Mouse (Mus musculus) fat pad, adult 2 months (tissue): Measurements from ENCODE around the gene Rab32.
"Not testable (repeated sequence)": the region's sequence is repeated elsewhere in the genome, so short reads cannot be mapped to it uniquely, and the experiment has no call there.

ENCODE experiments used
- DNase-seq: peaks from one replicate; pipeline ENCODE4 v3.0.0-alpha.2; 2011; ENCODE audit warnings: low read depth, low spot score; ENCODE audit errors: extremely low read depth

Gene Rab32

DNA sequence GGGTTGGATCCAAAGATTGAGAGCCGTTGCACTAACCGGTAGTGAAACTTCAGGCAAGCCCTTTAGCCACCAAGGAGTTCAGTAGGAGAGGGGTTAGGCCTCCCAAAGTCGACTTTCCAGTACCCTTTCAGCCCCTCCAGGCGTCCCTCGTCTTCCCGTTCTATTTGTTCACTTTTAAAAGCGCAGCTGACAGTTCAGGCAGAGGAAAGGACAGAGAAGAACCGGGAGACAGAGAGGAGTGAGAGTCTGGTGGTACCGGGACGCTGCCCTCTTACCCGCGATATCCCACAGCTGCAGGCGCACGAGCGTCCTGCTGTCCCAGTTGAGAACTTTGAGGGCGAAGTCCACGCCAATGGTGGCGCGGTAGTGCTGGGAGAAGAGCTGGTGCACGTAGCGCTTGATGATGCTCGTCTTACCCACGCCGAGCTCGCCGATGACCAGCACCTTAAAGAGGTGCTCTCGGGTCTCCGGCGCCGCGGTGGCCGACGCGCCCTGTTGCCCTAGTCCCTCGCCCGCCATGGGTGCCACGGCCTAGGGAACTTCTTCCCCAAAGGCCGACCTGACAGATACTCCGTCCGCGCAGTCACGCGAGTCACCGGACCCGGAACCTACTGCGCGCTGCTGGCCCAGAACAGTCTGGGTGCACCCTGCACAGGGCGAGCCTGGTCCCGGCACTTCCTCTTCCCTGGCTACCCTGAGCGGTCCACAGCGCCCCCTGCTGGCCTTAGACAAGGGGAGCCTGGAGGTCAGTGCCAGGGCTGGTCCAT, at the start of gene Rab32:
Rab32 (minus strand) TSS at position 696 of the 767 bp plus-strand sequence.
- no peak for DNase-seq

DNA sequence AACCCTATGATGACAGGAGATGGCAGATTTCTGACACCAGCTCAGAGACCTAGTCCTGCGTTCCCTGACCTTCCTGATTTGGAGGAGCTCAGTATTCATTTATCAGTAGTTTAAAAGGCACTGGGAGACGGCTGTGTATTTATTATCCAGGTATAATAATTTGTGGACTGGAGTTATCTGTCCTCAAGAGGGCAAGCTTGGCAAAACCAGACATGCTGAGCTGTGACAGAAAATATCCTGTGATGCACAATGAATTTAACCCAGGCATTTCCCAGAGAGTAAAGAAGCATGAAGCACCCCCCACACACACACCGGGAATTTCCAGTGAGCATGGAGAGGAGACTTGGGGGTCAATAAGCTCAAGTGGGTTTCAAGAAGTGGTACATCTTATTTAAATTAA, 42.7 kb upstream of the Rab32 start:
- DNase-seq = no peak

DNA sequence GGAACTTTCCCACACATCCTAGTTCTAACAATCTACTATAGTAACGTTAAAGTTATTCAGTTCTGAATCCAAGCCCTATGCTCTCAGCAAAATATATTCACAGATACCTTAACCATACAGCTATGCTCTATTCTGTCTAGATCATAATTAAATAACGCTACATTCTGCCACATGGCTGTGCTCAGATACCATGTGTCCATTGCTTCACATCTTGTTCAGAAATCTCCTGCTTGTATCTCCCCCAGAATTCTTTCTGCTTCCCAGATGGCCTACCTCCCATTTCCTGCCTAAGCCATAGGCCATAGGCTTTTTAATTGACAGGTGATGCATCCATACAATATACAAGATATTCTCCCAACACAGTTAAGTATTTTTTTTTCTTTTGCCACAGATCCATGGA, 39.4 kb upstream of the Rab32 start:
- DNase-seq = not testable (repeated sequence)

DNA sequence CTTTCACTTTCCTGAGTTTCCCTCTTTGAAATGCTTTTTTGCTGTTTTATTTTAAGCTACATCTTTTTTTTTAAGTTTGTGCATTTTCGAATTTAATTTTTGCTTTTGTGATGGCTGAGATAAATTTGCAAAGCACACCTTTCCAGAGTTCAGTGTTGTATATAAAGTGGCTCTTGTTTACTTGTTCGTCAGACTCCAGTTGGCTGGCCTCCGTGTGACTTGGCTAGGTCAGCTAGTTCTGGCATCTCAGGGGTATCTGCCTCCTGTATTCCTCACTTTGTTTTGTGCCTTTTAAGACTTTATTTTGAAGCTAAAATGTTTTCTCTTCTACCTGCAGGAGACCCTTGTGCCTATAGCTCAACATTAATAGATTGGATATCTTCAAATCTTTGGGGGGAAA, 22.7 kb upstream of the Rab32 start:
- DNase-seq = no peak

DNA sequence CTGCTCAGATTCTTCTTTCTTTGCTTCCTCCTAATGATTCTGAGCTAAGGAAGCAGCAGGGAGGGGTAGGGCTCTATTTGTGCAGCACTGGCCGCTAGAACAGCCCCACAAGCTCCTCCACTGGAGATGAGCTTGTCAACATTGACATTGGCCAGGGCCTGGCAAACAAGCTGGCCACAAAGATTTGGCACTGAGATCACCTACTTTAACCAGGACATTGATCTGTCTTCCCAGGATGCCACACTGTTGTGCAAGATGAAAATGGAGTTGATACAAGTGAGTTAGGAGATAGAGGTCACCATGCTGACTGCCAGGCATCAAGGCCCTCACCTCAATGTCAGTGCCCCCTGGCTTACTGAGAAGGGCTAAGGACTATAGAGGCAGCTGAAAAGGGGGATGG, 21.8 kb upstream of the Rab32 start:
- no peak for DNase-seq

DNA sequence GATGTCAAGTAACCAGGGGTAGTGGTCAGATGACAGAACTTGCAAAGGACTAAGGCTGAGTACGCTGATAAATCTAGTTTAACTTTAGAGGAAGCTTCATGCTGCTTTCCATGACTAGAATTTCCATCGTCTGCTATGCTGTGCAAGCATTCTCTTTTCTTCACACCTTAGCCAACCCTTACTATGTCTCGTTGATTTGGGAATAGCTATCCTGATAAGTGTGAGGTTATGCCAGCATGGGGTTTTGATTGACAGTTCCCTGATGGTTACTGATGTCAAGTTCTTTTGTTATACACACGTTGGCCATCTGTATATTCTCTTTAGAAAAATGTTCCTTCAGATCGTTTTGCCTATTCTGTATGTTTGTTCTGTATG, 259 bp upstream of the Rab32 start:
- no peak for DNase-seq

DNA sequence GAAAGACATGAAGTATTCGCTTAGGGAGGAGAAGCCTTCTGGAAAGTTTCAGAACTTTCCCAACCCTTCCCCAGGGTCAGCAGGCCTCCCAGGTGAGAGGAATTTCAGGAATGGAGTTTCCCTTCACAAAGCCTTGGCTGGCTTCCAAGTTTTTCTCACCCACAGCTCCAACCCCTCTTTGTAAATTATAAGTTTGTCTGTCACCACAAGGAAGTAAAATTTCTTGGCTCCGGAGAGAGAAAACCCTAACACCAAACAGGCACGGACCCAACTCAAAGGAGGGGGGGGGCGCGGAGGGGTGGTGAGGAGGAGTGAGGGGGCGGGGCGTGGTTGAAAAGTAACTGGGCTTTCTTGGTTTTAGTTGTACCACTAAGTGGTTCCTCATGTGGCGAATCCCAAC, 980 bp downstream of the Rab32 start:
- no peak for DNase-seq

DNA sequence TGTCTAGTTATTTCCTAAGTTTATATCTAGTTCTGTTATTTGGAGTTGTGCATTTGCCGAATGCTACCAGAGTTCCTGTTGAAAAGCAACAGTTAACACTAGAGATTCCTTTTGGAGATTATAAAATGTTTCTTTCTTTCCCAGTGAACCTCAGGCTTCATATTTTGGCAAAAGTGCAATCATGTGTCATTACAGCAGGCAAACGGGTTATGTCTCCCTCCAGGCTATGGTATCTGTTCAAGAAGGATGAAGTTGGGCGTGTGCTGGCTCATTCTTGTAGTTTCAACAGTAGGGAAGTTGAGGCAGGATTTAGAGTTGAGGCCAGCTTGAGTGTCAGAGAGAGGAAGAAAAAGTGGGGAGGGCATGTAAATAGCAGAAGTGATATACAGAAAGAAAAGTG, 2.4 kb downstream of the Rab32 start:
- DNase-seq = peak; percentile 81

DNA sequence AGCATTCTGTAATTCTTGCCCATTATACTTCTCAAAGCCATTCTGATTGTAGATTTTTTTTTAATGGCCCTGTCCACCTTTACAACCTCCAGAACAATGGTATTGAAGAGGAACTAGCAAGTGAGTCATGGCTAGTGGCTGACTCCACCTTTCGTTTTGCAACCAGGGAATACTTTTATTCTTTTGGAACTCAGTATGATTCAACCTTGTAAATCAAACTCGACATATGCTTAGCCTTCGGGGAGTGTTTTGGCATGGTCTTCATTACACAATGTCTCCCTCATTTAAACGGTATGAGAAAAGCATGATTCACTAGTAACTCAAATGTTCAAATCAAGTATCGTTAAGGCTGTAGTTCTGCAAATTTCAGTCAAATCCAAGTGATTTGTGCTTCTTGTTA, 2.8 kb downstream of the Rab32 start:
- peak; percentile 88 for DNase-seq

DNA sequence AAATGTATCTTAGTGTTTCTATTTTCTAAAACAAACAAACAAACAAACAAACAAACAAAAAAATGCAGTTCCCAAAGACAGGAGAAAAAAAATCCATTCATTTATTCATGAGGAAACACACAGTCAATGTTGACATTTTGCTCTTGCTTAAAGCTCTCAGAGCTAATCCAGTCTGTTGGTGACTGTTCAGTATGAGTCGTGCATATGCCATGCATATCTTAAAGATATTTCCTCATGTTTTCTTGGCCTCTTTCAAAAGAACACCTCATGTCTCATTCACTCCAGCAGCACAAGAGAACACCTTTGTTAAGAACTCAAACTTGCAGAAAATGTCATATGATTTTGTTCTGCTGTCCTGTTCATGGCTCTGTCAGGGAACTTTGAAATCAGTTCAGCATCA, 7.9 kb downstream of the Rab32 start:
- no peak for DNase-seq

DNA sequence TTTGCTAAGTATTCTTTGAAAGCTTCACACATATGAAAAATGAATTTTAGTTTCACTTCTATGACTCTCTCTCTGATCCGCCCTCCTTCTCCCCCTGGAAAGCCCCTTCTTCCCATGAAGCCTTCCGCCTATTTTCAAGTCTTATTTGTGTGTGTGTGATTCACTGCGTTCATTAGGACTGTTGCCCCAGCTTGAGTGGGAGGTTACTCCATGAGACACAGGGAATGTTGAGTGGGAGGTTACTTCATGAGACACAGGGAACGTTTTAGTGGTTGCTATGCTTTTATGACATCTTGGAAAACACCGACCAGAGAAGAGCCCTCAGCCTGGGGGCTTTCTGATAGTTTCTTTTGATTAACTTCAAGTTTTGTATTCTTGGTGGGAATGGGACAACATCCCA, 11.4 kb downstream of the Rab32 start:
- no peak for DNase-seq

DNA sequence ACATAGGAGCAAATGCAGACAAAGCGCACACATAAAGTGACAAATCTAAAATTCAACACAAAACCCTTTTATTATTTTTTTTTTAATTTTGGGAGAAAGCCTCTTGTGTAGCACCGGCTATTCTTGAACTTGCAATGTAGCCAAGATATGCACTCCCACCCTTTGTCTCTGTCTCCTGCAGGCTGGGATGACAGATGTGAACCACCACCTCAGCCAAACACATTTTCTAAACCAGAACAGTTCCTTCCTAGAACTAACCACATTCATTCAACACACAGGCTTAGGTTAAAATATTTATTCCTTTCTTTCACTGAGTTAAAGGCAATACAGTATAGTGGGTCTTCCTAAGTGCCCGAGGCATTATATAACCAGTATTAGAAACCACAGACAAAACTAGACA, 13.1 kb downstream of the Rab32 start:
- DNase-seq = no peak
